Mouse (Mus musculus) lung, embryonic 16.5 days (tissue): Measurements from ENCODE around the gene Scarf2. TPM values are rescaled to one million over a fixed set of nuclear protein-coding genes. Genes with fewer than 3 reads are reported as not detected.

Experiments
- ATAC-seq: fragments of 200-750 bp; cut with Nextera tagmentation; 2 replicates; pipeline ENCODE4 v1.8.0; 2017; ENCODE audit warnings: low read depth, mild to moderate bottlenecking, moderate library complexity
- H3K27ac ChIP-seq: fragments of 300-500 bp; sonication (generic); 2 replicates; pipeline ENCODE4 v1.5.1; 2014; ENCODE audit warnings: mild to moderate bottlenecking, control low read depth, low read length
- H3K27me3 ChIP-seq: fragments of 300-500 bp; sonication (generic); 2 replicates; pipeline ENCODE4 v1.6.1; 2014; ENCODE audit warnings: low read depth, low read length, mixed read lengths; ENCODE audit not compliant: control insufficient read depth, insufficient read depth
- H3K36me3 ChIP-seq: fragments of 300-500 bp; sonication (generic); 2 replicates; pipeline ENCODE4 v1.6.1; 2014; ENCODE audit warnings: low read length; ENCODE audit not compliant: control insufficient read depth, insufficient read depth
- H3K4me1 ChIP-seq: fragments of 300-500 bp; sonication (generic); replicated peaks from 2 replicates; pipeline ENCODE4 v1.6.1; 2014; ENCODE audit warnings: low read length, mixed read lengths; ENCODE audit not compliant: control insufficient read depth, insufficient read depth
- H3K4me2 ChIP-seq: fragments of 300-500 bp; sonication (generic); 2 replicates; pipeline ENCODE4 v1.6.1; 2014; ENCODE audit warnings: low read depth, low read length, control low read depth
- H3K4me3 ChIP-seq: fragments of 300-500 bp; sonication (generic); 2 replicates; pipeline ENCODE4 v1.5.1; 2014; ENCODE audit warnings: mild to moderate bottlenecking, low read length, control low read depth
- H3K9ac ChIP-seq: fragments of 300-500 bp; sonication (generic); 2 replicates; pipeline ENCODE4 v1.6.1; 2014; ENCODE audit warnings: low read length, control low read depth
- H3K9me3 ChIP-seq: fragments of 300-500 bp; sonication (generic); 2 replicates; pipeline ENCODE4 v1.6.1; 2016; ENCODE audit warnings: low read length; ENCODE audit not compliant: control insufficient read depth
- WGBS: fragments of 180-500 bp; shearing (Covaris S2); extraction: QIAGEN DNeasy Blood & Tissue Kit; methylation state at CpG from one replicate; pipeline ENCODE4 v1.1.7; 2014; 5-methylcytosine and 5-hydroxymethylcytosine counted together
- polyA plus RNA-seq: library from polyadenylated mRNA; unstranded; fragments of >200 nt; fragmentation: Nextera tagmentation; extraction: Ambion mirVana; gene quantifications from 2 replicates; pipeline ENCODE4 v1.2.1, GENCODE M21; 2015

Gene Scarf2
- polyA plus RNA-seq, 1 experiment from 2014 or later = 12.4 TPM

GRCm38 (mm10) chr16:17764108-17764511, 33.0 kb upstream of the Scarf2 start:
- Histone ChIP-seq H3K9me3 (no peaks in the 10 kb centered on the region), H3K4me3 (no peak overlapping the region), H3K4me2 (no peak overlapping the region), H3K4me1 (peaks cover 6% of the 10 kb centered on the region), H3K36me3 (peaks cover 14% of the 10 kb centered on the region), H3K27me3 (no peaks in the 10 kb centered on the region), H3K27ac (no peak overlapping the region), H3K9ac (no peak overlapping the region)
- WGBS = 74% methylated on average over 4 of the region's 4 CpGs
- no peak for ATAC-seq

- WGBS = 80% methylated on average over 7 of the region's 7 CpGs
- Histone ChIP-seq H3K4me3 (no peak overlapping the region), H3K36me3 (peaks cover 35% of the 10 kb centered on the region), H3K9me3 (no peaks in the 10 kb centered on the region), H3K4me2 (no peak overlapping the region), H3K27me3 (no peaks in the 10 kb centered on the region), H3K27ac (no peak overlapping the region), H3K9ac (no peak overlapping the region), H3K4me1 (no peaks in the 10 kb centered on the region)
- ATAC-seq = no peak
These were observed 28.2 kb upstream of the Scarf2 start for GRCm38 (mm10) chr16:17768834-17769233.

GRCm38 (mm10) chr16:17771117-17771865, 25.8 kb upstream of the Scarf2 start:
- Histone ChIP-seq H3K4me1 (no peaks in the 10 kb centered on the region), H3K9ac (no peak overlapping the region), H3K36me3 (peaks cover 30% of the 10 kb centered on the region), H3K27me3 (no peaks in the 10 kb centered on the region), H3K9me3 (no peaks in the 10 kb centered on the region), H3K27ac (no peak overlapping the region), H3K4me2 (no peak overlapping the region), H3K4me3 (no peak overlapping the region)
- WGBS = 58% methylated on average over 4 of the region's 4 CpGs
- no peak for ATAC-seq

- peaks cover 35% of the 10 kb centered on the region for H3K36me3 ChIP-seq
These were observed 20.3 kb upstream of the Scarf2 start for GRCm38 (mm10) chr16:17776828-17777227.

GRCm38 (mm10) chr16:17778223-17778622, 18.9 kb upstream of the Scarf2 start:
- 81% methylated on average over 4 of the region's 4 CpGs for WGBS
- H3K4me2 ChIP-seq = no peak overlapping the region
- H3K27ac ChIP-seq = no peak overlapping the region
- no peak overlapping the region for H3K9ac ChIP-seq
- no peaks in the 10 kb centered on the region for H3K4me1 ChIP-seq
- H3K9me3 ChIP-seq = no peaks in the 10 kb centered on the region
- peaks cover 26% of the 10 kb centered on the region for H3K36me3 ChIP-seq
- no peak for ATAC-seq
- H3K27me3 ChIP-seq = no peaks in the 10 kb centered on the region
- H3K4me3 ChIP-seq = no peak overlapping the region

More at GRCm38 (mm10) chr16:17776828-17777227, 20.3 kb upstream of the Scarf2 start:
- Histone ChIP-seq H3K27me3 (no peaks in the 10 kb centered on the region), H3K9ac (no peak overlapping the region), H3K27ac (no peak overlapping the region), H3K4me3 (no peak overlapping the region), H3K9me3 (no peaks in the 10 kb centered on the region), H3K4me1 (no peaks in the 10 kb centered on the region), H3K4me2 (no peak overlapping the region)
- WGBS = 67% methylated on average over 11 of the region's 11 CpGs
- ATAC-seq = no peak

- Histone ChIP-seq H3K27me3 (no peaks in the 10 kb centered on the region), H3K36me3 (peaks cover 33% of the 10 kb centered on the region), H3K4me3 (no peak overlapping the region), H3K9me3 (no peaks in the 10 kb centered on the region), H3K4me1 (no peaks in the 10 kb centered on the region), H3K4me2 (no peak overlapping the region), H3K27ac (no peak overlapping the region), H3K9ac (no peak overlapping the region)
- ATAC-seq = no peak
- WGBS = 61% methylated on average over 1 of the region's 1 CpGs
These were observed 17.4 kb upstream of the Scarf2 start for GRCm38 (mm10) chr16:17779692-17780091.

GRCm38 (mm10) chr16:17785337-17785736, 11.7 kb upstream of the Scarf2 start:
- no peaks in the 10 kb centered on the region for H3K9me3 ChIP-seq
- no peaks in the 10 kb centered on the region for H3K4me1 ChIP-seq
- WGBS = 57% methylated on average over 3 of the region's 3 CpGs
- H3K4me2 ChIP-seq = no peak overlapping the region
- H3K9ac ChIP-seq = no peak overlapping the region
- H3K36me3 ChIP-seq = peaks cover 29% of the 10 kb centered on the region
- H3K27ac ChIP-seq = no peak overlapping the region
- ATAC-seq = no peak; the same call in 1 of the 2 replicates
- no peak overlapping the region for H3K4me3 ChIP-seq
- no peaks in the 10 kb centered on the region for H3K27me3 ChIP-seq

- Histone ChIP-seq H3K4me2 (no peak overlapping the region), H3K4me3 (no peak overlapping the region), H3K9me3 (no peaks in the 10 kb centered on the region), H3K4me1 (peaks cover 22% of the 10 kb centered on the region), H3K27me3 (no peaks in the 10 kb centered on the region), H3K9ac (no peak overlapping the region), H3K36me3 (peaks cover 11% of the 10 kb centered on the region), H3K27ac (no peak overlapping the region)
- 73% methylated on average over 3 of the region's 3 CpGs for WGBS
- ATAC-seq = no peak
These were observed 4.4 kb upstream of the Scarf2 start for GRCm38 (mm10) chr16:17792728-17793127.

GRCm38 (mm10) chr16:17794047-17794446, 3.0 kb upstream of the Scarf2 start:
- Histone ChIP-seq H3K27ac (no peak overlapping the region), H3K9me3 (no peaks in the 10 kb centered on the region), H3K4me1 (peaks cover 26% of the 10 kb centered on the region), H3K27me3 (peaks cover 2% of the 10 kb centered on the region; the same call in 1 of the 2 replicates), H3K4me2 (no peak overlapping the region), H3K9ac (no peak overlapping the region), H3K36me3 (peaks cover 10% of the 10 kb centered on the region), H3K4me3 (no peak overlapping the region)
- no peak for ATAC-seq
- WGBS = 88% methylated on average over 4 of the region's 4 CpGs
